Mouse (Mus musculus): ENCODE results near the gene Hba-x. TPM values are rescaled to one million over a fixed set of nuclear protein-coding genes. Genes with fewer than 3 reads are reported as not detected.

Gene Hba-x
- polyA plus RNA-seq, 1 experiment from 2014 or later = 0.18 TPM

GRCm38 (mm10) chr11:32320507-32321195, 44.5 kb downstream of the Hba-x start:
- peak; percentile 28; the same call in 1 of the 2 replicates for ATAC-seq (ENCODE audit: low FRiP score, low TSS enrichment)
- Histone ChIP-seq H3K36me3 (ENCODE audit: control insufficient read depth, insufficient read depth, low read length) (no peaks in the 10 kb centered on the region), H3K4me1 (replicated peaks; ENCODE audit: control insufficient read depth, insufficient read depth) (no peaks in the 10 kb centered on the region), H3K4me2 (replicated peaks; ENCODE audit: low read depth) (no peak overlapping the region), H3K27ac (replicated peaks) (no peak overlapping the region), H3K4me3 (ENCODE audit: low read depth, low read length) (no peak overlapping the region), H3K9ac (ENCODE audit: low read length) (no peak overlapping the region), H3K9me3 (ENCODE audit: control insufficient read depth, low read length) (no peaks in the 10 kb centered on the region), H3K27me3 (ENCODE audit: control insufficient read depth, insufficient read depth, low read length) (no peaks in the 10 kb centered on the region)
- no peak for DNase-seq (ENCODE audit: low spot score)
- no peak for TF ChIP-seq CTCF (IDR thresholded peaks at IDR 0.05; ENCODE audit: low read depth)
- no peak for TF ChIP-seq EP300 (optimal IDR thresholded peaks at IDR 0.05)
- WGBS = 67% methylated on average over 11 of the region's 11 CpGs

DNA sequence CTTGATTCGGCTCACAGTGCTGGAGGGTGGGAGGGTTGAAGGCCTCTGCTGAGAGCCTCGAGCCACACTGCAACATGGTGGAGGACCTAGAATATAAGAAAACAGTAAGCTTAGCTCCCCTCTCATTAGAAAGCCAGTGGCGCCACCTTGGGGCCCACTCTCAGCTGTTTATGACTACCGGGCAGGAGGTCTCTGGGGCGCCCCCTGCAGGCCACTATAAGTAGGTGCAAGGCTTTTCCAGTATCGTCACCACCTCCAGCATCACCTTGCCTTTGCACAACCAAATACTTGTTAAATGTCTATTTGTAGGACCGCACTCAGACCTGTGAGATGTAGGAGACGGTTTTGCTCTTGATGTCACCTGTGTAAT, 45.0 kb downstream of the Hba-x start:
- no peaks in the 10 kb centered on the region for H3K9me3 ChIP-seq (ENCODE audit: control insufficient read depth, low read length)
- H3K27ac ChIP-seq (replicated peaks) = no peak overlapping the region
- H3K9ac ChIP-seq (ENCODE audit: low read length) = no peak overlapping the region
- ATAC-seq (ENCODE audit: low FRiP score, low TSS enrichment) (peak; percentile 62), DNase-seq (ENCODE audit: low spot score) (peak; percentile 79)
- no peaks in the 10 kb centered on the region for H3K36me3 ChIP-seq (ENCODE audit: control insufficient read depth, insufficient read depth, low read length)
- no peak overlapping the region for H3K4me2 ChIP-seq (replicated peaks; ENCODE audit: low read depth)
- no peak overlapping the region for H3K4me3 ChIP-seq (ENCODE audit: low read depth, low read length)
- H3K27me3 ChIP-seq (ENCODE audit: control insufficient read depth, insufficient read depth, low read length) = no peaks in the 10 kb centered on the region
- H3K4me1 ChIP-seq (replicated peaks; ENCODE audit: control insufficient read depth, insufficient read depth) = no peaks in the 10 kb centered on the region
- TF ChIP-seq EP300 (optimal IDR thresholded peaks at IDR 0.05) = no peak
- peak; percentile 87 for TF ChIP-seq CTCF (IDR thresholded peaks at IDR 0.05; ENCODE audit: low read depth)
- 40% methylated on average over 8 of the region's 8 CpGs for WGBS

DNA sequence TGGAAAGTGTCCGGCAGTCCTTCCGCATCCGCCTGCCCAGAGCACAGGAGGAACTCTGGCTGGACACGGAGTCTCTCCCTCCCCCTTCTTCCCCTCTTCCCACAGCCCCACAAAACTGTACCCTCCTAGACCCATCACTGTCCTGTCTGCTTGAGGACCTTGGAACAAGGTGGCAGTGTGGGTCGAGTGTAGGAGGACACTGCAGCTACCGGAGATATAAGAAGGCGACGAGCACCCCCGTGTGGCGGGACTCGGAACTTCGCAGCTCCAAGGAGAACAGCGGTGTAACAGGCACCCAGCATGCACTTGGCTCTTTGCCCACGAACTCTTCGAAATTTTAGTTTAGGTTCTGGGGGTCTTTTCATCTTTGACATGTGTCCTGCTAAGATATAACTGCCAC, 48.4 kb downstream of the Hba-x start:
- Histone ChIP-seq H3K4me3 (ENCODE audit: low read depth, low read length) (peak overlapping the region; percentile 20; the same call in 1 of the 2 replicates), H3K9me3 (ENCODE audit: control insufficient read depth, low read length) (no peaks in the 10 kb centered on the region), H3K27me3 (ENCODE audit: control insufficient read depth, insufficient read depth, low read length) (no peaks in the 10 kb centered on the region), H3K4me1 (replicated peaks; ENCODE audit: control insufficient read depth, insufficient read depth) (no peaks in the 10 kb centered on the region), H3K36me3 (ENCODE audit: control insufficient read depth, insufficient read depth, low read length) (no peaks in the 10 kb centered on the region), H3K27ac (replicated peaks) (no peak overlapping the region), H3K4me2 (replicated peaks; ENCODE audit: low read depth) (peak overlapping the region; percentile 45), H3K9ac (ENCODE audit: low read length) (peak overlapping the region; percentile 47; the same call in 1 of the 2 replicates)
- DNase-seq (ENCODE audit: low spot score) = peak; percentile 91
- 10% methylated on average over 15 of the region's 15 CpGs for WGBS
- ATAC-seq (ENCODE audit: low FRiP score, low TSS enrichment) = peak; percentile 84
- TF ChIP-seq CTCF (IDR thresholded peaks at IDR 0.05; ENCODE audit: low read depth) (peak; percentile 95), EP300 (optimal IDR thresholded peaks at IDR 0.05) (no peak)

Other genes starting within 250 kb of the Hba-x start
- 0.02 TPM in 1 of 2 replicates, not detected in the other for gene Il9r, start 76.1 kb upstream of the Hba-x start, polyA plus RNA-seq (2015; fragmentation: Nextera tagmentation; extraction: Ambion mirVana)
- 50.5 and 54.3 TPM in 2 replicates for gene Snrnp25, start 71.0 kb upstream of the Hba-x start, polyA plus RNA-seq (2015; fragmentation: Nextera tagmentation; extraction: Ambion mirVana)
- 35.8 and 38.5 TPM in 2 replicates for gene Rhbdf1, start 54.1 kb upstream of the Hba-x start, polyA plus RNA-seq (2015; fragmentation: Nextera tagmentation; extraction: Ambion mirVana)
- gene Mpg, start 49.9 kb upstream of the Hba-x start, polyA plus RNA-seq (2015; fragmentation: Nextera tagmentation; extraction: Ambion mirVana) = 19.9 and 22.1 TPM in 2 replicates
- 28.0 and 28.2 TPM in 2 replicates for gene Nprl3, start 8.7 kb upstream of the Hba-x start, polyA plus RNA-seq (2015; fragmentation: Nextera tagmentation; extraction: Ambion mirVana)
- gene Hba-a1, start 7.1 kb downstream of the Hba-x start, polyA plus RNA-seq (2015; fragmentation: Nextera tagmentation; extraction: Ambion mirVana) = 317 and 411 TPM in 2 replicates
- 0.18 TPM in 1 of 2 replicates, not detected in the other for gene Hbq1b, start 10.6 kb downstream of the Hba-x start, polyA plus RNA-seq (2015; fragmentation: Nextera tagmentation; extraction: Ambion mirVana)
- 728 and 926 TPM in 2 replicates for gene Hba-a2, start 20.1 kb downstream of the Hba-x start, polyA plus RNA-seq (2015; fragmentation: Nextera tagmentation; extraction: Ambion mirVana)
- not detected in 2 replicates for gene Hbq1a, start 23.7 kb downstream of the Hba-x start, polyA plus RNA-seq (2015; fragmentation: Nextera tagmentation; extraction: Ambion mirVana)
- 4.8 and 5.0 TPM in 2 replicates for gene Sh3pxd2b, start 71.4 kb downstream of the Hba-x start, polyA plus RNA-seq (2015; fragmentation: Nextera tagmentation; extraction: Ambion mirVana)
- gene Ubtd2, start 179.0 kb downstream of the Hba-x start, polyA plus RNA-seq (2015; fragmentation: Nextera tagmentation; extraction: Ambion mirVana) = 16.7 and 18.6 TPM in 2 replicates